Mouse (Mus musculus): ENCODE measurements around the gene Zfp609. TPM values are rescaled to one million over a fixed set of nuclear protein-coding genes. Genes with fewer than 3 reads are reported as not detected.

Gene Zfp609
- polyA plus RNA-seq, 1 experiment from 2014 or later = 12.1 TPM

GRCm38 (mm10) chr9:65807818-65808217 is 19.5 kb downstream of the Zfp609 start:
- Histone ChIP-seq H3K9me3 (no peaks in the 10 kb centered on the region), H3K27me3 (replicated peaks) (no peaks in the 10 kb centered on the region), H3K4me3 (no peak overlapping the region), H3K4me2 (replicated peaks) (no peak overlapping the region), H3K9ac (no peak overlapping the region), H3K27ac (no peak overlapping the region), H3K4me1 (0 out of 2 replicates have a peak, but pooled peaks cover 3% of the 10 kb centered on the region), H3K36me3 (no peaks in the 10 kb centered on the region; the same call in 1 of the 2 replicates)
- no peak for ATAC-seq (ENCODE audit: low FRiP score, low read depth)
- 45% methylated on average over 1 of the region's 1 CpGs for WGBS

DNA sequence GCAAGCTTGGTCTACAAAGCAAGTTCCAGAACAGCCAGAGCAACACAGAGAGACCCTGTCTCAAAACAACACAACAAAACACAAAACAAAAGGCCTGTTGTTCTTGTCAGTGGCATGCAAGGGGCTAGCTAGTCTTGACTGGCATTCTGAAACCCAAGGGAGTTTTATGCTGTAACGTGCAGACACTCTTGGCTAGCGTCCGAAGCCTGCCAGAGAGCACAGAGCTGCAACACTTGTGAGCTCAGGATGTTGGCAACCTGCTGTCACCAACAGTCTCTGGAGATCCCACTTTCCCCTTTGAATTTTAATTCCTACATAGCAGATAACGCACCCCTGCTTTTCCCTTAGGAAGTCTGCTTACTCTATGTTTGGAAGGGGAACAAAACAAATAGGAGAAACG is 20.1 kb downstream of the Zfp609 start:
- no peak overlapping the region for H3K4me3 ChIP-seq
- ATAC-seq (ENCODE audit: low FRiP score, low read depth) = no peak
- H3K36me3 ChIP-seq = no peaks in the 10 kb centered on the region; the same call in 1 of the 2 replicates
- peaks cover 3% of the 10 kb centered on the region; the same call in 1 of the 2 replicates for H3K4me1 ChIP-seq
- H3K27me3 ChIP-seq (replicated peaks) = no peaks in the 10 kb centered on the region
- WGBS = 72% methylated on average over 5 of the region's 5 CpGs
- no peak overlapping the region for H3K27ac ChIP-seq
- no peak overlapping the region for H3K4me2 ChIP-seq (replicated peaks)
- H3K9ac ChIP-seq = no peak overlapping the region
- no peaks in the 10 kb centered on the region for H3K9me3 ChIP-seq

DNA sequence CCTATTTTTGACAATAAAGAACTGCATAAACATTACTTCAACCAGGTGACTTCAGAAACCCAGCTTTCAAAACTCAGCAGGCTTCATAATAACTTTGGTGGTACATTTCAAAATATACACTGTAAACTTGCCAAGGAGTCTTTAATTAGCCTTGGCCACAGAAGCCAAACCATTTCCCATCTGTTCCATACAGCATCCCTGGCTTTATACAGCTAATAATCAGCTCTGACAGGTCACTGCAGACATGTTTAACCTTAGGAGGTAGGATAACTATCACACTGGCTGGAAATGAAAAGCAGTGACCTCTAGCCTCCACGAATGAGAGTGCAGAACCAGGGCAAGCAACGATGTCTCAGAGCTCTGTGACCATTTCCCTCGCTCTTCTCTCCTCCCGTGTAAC is 27.6 kb downstream of the Zfp609 start:
- 76% methylated on average over 4 of the region's 4 CpGs for WGBS

DNA sequence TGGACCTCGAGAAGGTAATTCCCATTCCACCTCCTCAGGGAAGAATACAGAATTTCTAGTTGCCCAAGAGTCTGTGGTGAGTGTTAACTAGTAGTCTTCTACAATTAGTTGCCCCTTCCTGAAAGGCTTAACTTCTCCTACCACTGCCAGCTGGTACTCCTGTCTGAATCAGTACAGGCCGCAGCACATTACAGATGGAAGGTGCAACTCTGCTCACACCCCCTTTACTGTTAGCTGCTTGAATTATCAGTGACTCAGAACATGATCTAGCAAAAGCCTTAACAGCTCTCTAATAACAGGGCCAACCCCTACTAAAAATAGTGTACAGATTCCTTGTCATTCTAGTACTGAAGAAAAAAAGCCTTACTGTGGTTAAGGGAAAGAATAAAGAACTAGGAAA is 31.7 kb downstream of the Zfp609 start:
- Histone ChIP-seq H3K4me3 (no peak overlapping the region), H3K36me3 (peaks cover 18% of the 10 kb centered on the region), H3K27me3 (replicated peaks) (no peaks in the 10 kb centered on the region), H3K4me2 (replicated peaks) (no peak overlapping the region), H3K4me1 (peaks cover 35% of the 10 kb centered on the region), H3K9ac (no peak overlapping the region), H3K27ac (no peak overlapping the region), H3K9me3 (no peaks in the 10 kb centered on the region)
- WGBS = 88% methylated on average over 2 of the region's 2 CpGs
- ATAC-seq (ENCODE audit: low FRiP score, low read depth) = no peak

More for the DNA sequence above, 27.6 kb downstream of the Zfp609 start:
- Histone ChIP-seq H3K4me2 (replicated peaks) (no peak overlapping the region), H3K4me3 (no peak overlapping the region), H3K4me1 (peaks cover 12% of the 10 kb centered on the region; the same call in 1 of the 2 replicates), H3K36me3 (peaks cover 5% of the 10 kb centered on the region), H3K9ac (no peak overlapping the region), H3K27ac (no peak overlapping the region), H3K27me3 (replicated peaks) (no peaks in the 10 kb centered on the region), H3K9me3 (no peaks in the 10 kb centered on the region)
- no peak for ATAC-seq (ENCODE audit: low FRiP score, low read depth)

GRCm38 (mm10) chr9:65794313-65794712 is 33.1 kb downstream of the Zfp609 start:
- peaks cover 18% of the 10 kb centered on the region for H3K36me3 ChIP-seq
- WGBS = 85% methylated on average over 7 of the region's 7 CpGs

GRCm38 (mm10) chr9:65793506-65793905 is 33.9 kb downstream of the Zfp609 start:
- no peak for ATAC-seq (ENCODE audit: low FRiP score, low read depth)
- Histone ChIP-seq H3K4me1 (peaks cover 33% of the 10 kb centered on the region), H3K4me3 (no peak overlapping the region), H3K27me3 (replicated peaks) (no peaks in the 10 kb centered on the region), H3K27ac (no peak overlapping the region), H3K9me3 (no peaks in the 10 kb centered on the region), H3K36me3 (peaks cover 18% of the 10 kb centered on the region), H3K4me2 (replicated peaks) (no peak overlapping the region), H3K9ac (no peak overlapping the region)
- WGBS = 85% methylated on average over 3 of the region's 3 CpGs

More at GRCm38 (mm10) chr9:65794313-65794712, 33.1 kb downstream of the Zfp609 start:
- no peak overlapping the region for H3K27ac ChIP-seq
- peaks cover 33% of the 10 kb centered on the region for H3K4me1 ChIP-seq
- no peak overlapping the region for H3K4me2 ChIP-seq (replicated peaks)
- H3K4me3 ChIP-seq = no peak overlapping the region
- no peak overlapping the region for H3K9ac ChIP-seq
- H3K9me3 ChIP-seq = no peaks in the 10 kb centered on the region
- H3K27me3 ChIP-seq (replicated peaks) = no peaks in the 10 kb centered on the region
- ATAC-seq (ENCODE audit: low FRiP score, low read depth) = no peak

- WGBS = 74% methylated on average over 3 of the region's 3 CpGs
- H3K4me2 ChIP-seq (replicated peaks) = no peak overlapping the region
- no peaks in the 10 kb centered on the region for H3K27me3 ChIP-seq (replicated peaks)
- H3K9me3 ChIP-seq = no peaks in the 10 kb centered on the region
- ATAC-seq (ENCODE audit: low FRiP score, low read depth) = no peak
- H3K9ac ChIP-seq = no peak overlapping the region
- no peak overlapping the region for H3K4me3 ChIP-seq
- no peak overlapping the region for H3K27ac ChIP-seq
- peaks cover 33% of the 10 kb centered on the region for H3K4me1 ChIP-seq
- peaks cover 18% of the 10 kb centered on the region for H3K36me3 ChIP-seq
Observed at GRCm38 (mm10) chr9:65793086-65793485, 34.3 kb downstream of the Zfp609 start.

DNA sequence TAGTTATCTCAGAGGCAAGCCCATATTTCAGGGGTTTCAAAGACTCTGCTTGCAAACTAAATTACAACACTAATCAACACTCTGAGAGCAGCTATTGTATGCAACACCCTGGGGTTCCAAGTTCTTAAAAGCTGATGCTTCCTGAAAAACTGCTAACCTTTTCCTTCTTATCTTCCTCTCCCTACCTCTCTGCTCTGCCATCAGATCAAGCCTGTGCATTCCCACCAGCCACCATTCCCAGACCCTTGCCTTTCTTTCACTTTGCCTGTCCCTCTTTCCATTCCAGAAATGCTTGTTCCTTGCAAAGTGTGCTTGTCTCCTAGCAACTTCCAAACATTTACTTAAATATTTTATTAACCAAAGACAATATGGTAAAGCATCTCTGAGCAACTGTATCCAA is 35.5 kb downstream of the Zfp609 start:
- Histone ChIP-seq H3K9ac (no peak overlapping the region), H3K4me2 (replicated peaks) (no peak overlapping the region), H3K4me3 (no peak overlapping the region), H3K27me3 (replicated peaks) (no peaks in the 10 kb centered on the region), H3K4me1 (peaks cover 45% of the 10 kb centered on the region), H3K9me3 (no peaks in the 10 kb centered on the region), H3K27ac (no peak overlapping the region), H3K36me3 (peaks cover 18% of the 10 kb centered on the region)
- no peak for ATAC-seq (ENCODE audit: low FRiP score, low read depth)

GRCm38 (mm10) chr9:65791106-65791505 is 36.3 kb downstream of the Zfp609 start:
- no peak overlapping the region for H3K4me3 ChIP-seq
- ATAC-seq (ENCODE audit: low FRiP score, low read depth) = no peak
- H3K4me2 ChIP-seq (replicated peaks) = no peak overlapping the region
- peaks cover 18% of the 10 kb centered on the region for H3K36me3 ChIP-seq
- no peak overlapping the region for H3K27ac ChIP-seq
- H3K4me1 ChIP-seq = peaks cover 47% of the 10 kb centered on the region
- H3K9ac ChIP-seq = no peak overlapping the region
- 73% methylated on average over 4 of the region's 4 CpGs for WGBS
- no peaks in the 10 kb centered on the region for H3K27me3 ChIP-seq (replicated peaks)
- no peaks in the 10 kb centered on the region for H3K9me3 ChIP-seq

- WGBS = 92% methylated on average over 3 of the region's 3 CpGs
- H3K4me2 ChIP-seq (replicated peaks) = no peak overlapping the region
- H3K4me1 ChIP-seq = peaks cover 42% of the 10 kb centered on the region
- H3K9ac ChIP-seq = no peak overlapping the region
- H3K9me3 ChIP-seq = no peaks in the 10 kb centered on the region
- H3K4me3 ChIP-seq = no peak overlapping the region
- H3K27ac ChIP-seq = no peak overlapping the region
- peaks cover 14% of the 10 kb centered on the region for H3K36me3 ChIP-seq
- ATAC-seq (ENCODE audit: low FRiP score, low read depth) = no peak
- H3K27me3 ChIP-seq (replicated peaks) = no peaks in the 10 kb centered on the region
Observed at GRCm38 (mm10) chr9:65789788-65790187, 37.6 kb downstream of the Zfp609 start.

DNA sequence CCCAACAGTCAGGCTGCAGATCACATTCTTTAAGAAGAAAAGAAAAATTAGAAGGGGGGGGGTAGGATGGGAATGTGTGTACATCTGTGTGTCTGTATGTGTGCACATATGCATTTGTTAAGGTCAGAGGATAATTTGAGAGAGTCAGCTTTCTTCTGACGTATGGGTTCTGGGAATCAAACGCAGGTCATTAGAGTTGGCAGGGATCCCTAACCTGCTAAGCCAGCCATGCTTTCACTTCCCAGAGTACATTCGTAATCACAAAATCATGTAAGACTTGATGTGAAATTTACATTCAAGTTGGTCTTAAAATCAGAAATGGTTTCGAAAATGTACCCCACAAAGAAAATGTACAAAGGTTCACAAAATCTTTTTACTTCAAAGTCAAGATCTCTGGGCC is 38.8 kb downstream of the Zfp609 start:
- Histone ChIP-seq H3K9me3 (no peaks in the 10 kb centered on the region), H3K9ac (no peak overlapping the region), H3K36me3 (0 out of 2 replicates have a peak, but pooled peaks cover 1% of the 10 kb centered on the region), H3K27ac (no peak overlapping the region), H3K4me1 (peaks cover 32% of the 10 kb centered on the region), H3K27me3 (replicated peaks) (no peaks in the 10 kb centered on the region), H3K4me2 (replicated peaks) (no peak overlapping the region), H3K4me3 (no peak overlapping the region)
- no peak for ATAC-seq (ENCODE audit: low FRiP score, low read depth)
- WGBS = 88% methylated on average over 4 of the region's 4 CpGs

GRCm38 (mm10) chr9:65787829-65788344 is 39.5 kb downstream of the Zfp609 start:
- Histone ChIP-seq H3K27me3 (replicated peaks) (no peaks in the 10 kb centered on the region), H3K9ac (no peak overlapping the region), H3K4me3 (no peak overlapping the region), H3K9me3 (no peaks in the 10 kb centered on the region), H3K4me2 (replicated peaks) (no peak overlapping the region), H3K36me3 (no peaks in the 10 kb centered on the region), H3K27ac (peak overlapping the region; percentile 6; the same call in 1 of the 2 replicates), H3K4me1 (peaks cover 34% of the 10 kb centered on the region)
- WGBS = 86% methylated on average over 4 of the region's 4 CpGs
- ATAC-seq (ENCODE audit: low FRiP score, low read depth) = no peak

Measured in neural tube, embryonic 12.5 days (tissue).